8 mouse cellular contexts compared by ENCODE assay signal in the genomic region with DNA sequence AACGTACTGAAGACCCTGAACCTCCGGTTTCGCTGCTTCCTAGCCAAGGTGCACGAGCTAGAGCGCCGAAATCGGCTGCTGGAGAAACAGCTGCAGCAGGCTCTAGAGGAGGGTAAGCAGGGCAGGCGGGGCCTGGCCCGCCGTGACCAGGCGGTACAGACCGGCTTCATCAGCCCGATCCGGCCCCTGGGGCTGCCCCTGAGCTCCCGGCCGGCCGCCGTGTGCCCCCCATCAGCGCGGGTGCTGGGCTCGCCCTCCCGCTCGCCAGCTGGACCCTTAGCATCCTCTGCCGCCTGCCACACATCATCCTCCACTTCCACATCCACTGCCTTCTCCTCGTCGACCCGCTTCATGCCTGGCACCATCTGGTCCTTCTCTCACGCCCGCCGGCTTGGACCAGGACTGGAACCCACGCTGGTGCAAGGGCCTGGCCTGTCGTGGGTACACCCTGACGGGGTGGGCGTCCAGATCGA. TPM values are rescaled to one million over a fixed set of nuclear protein-coding genes. Genes with fewer than 3 reads are reported as not detected.
DNase-seq lines count a peak whose midpoint lies in the region; ATAC-seq and TF ChIP-seq lines count a peak whose summit lies in the region.

No protein-coding gene starts in this region.

- H3K9ac ChIP-seq in forebrain, postnatal 0 days, result peak overlapping the region; percentile 91

- peaks cover 17% of the 10 kb centered on the region; the same call in 1 of the 2 replicates for H3K4me1 ChIP-seq in spleen, adult 2 months (ENCODE audit: control insufficient read depth, insufficient read depth, insufficient read length)
- peaks cover 22% of the 10 kb centered on the region for H3K4me1 ChIP-seq in forebrain, postnatal 0 days (ENCODE audit: insufficient read depth)
- H3K4me1 ChIP-seq in olfactory bulb, adult 2 months (ENCODE audit: control insufficient read depth, insufficient read depth, low read length), result peaks cover 36% of the 10 kb centered on the region

- H3K9me3 ChIP-seq in forebrain, postnatal 0 days (ENCODE audit: low read length), result no peaks in the 10 kb centered on the region

- H3K36me3 ChIP-seq in spleen, adult 2 months (ENCODE audit: control insufficient read depth, insufficient read depth, low read length), result peaks cover 6% of the 10 kb centered on the region
- H3K36me3 ChIP-seq in forebrain, postnatal 0 days (ENCODE audit: insufficient read depth), result peaks cover 24% of the 10 kb centered on the region

- ATAC-seq in forebrain, postnatal 0 days, result peak; percentile 66

- TF ChIP-seq CTCF in spleen, adult 2 months (IDR thresholded peaks at IDR 0.05; ENCODE audit: extremely low read depth, insufficient read depth, insufficient read length, insufficient replicate concordance), result no peak
- TF ChIP-seq CTCF in forebrain, postnatal 0 days (IDR thresholded peaks at IDR 0.05; ENCODE audit: low read depth), result no peak
- TF ChIP-seq CTCF in olfactory bulb, adult 2 months (IDR thresholded peaks at IDR 0.05; ENCODE audit: insufficient read depth, low read depth, low read length), result 0 out of 2 replicates have a peak, but pooled peaks have one; percentile 6

- no peaks in the 10 kb centered on the region for H3K27me3 ChIP-seq in spleen, adult 2 months (ENCODE audit: control insufficient read depth, insufficient read depth, low read length)
- H3K27me3 ChIP-seq in forebrain, postnatal 0 days (ENCODE audit: insufficient read depth, low read length), result no peaks in the 10 kb centered on the region

- H3K27ac ChIP-seq in spleen, adult 2 months (ENCODE audit: insufficient read depth, low read length), result peak overlapping the region; percentile 54
- H3K27ac ChIP-seq in forebrain, postnatal 0 days (ENCODE audit: low read depth, low read length), result peak overlapping the region; percentile 89
- peak overlapping the region; percentile 79 for H3K27ac ChIP-seq in olfactory bulb, adult 2 months (ENCODE audit: insufficient read depth, low read depth, low read length)

- peak; percentile 35 for DNase-seq in embryo, embryonic 9.5 days (ENCODE audit: extremely low spot score)
- no peak for DNase-seq in embryo, embryonic 10 days (ENCODE audit: low spot score)
- no peak for DNase-seq in spleen, adult 2 months (ENCODE audit: low read depth in 1 of 2, low spot score in 2 of 2)
- DNase-seq in spleen, postnatal 14 days (ENCODE audit: low spot score in 2 of 2), result no peak
- no peak for DNase-seq in forebrain, postnatal 0 days
- DNase-seq in liver, result peak; percentile 55
- no peak for DNase-seq in layer of hippocampus, adult 8-10 months (ENCODE audit: low spot score in 2 of 2)

- H3K4me3 ChIP-seq in spleen, adult 2 months (ENCODE audit: extremely low read depth, insufficient read depth, insufficient read length), result peak overlapping the region; percentile 91
- H3K4me3 ChIP-seq in forebrain, postnatal 0 days (ENCODE audit: low read depth, low read length), result peak overlapping the region; percentile 79
- peak overlapping the region; percentile 70 for H3K4me3 ChIP-seq in olfactory bulb, adult 2 months (ENCODE audit: insufficient read depth, low read depth, low read length)

- WGBS in spleen, adult 2 months, result 1% methylated on average over 35 of the region's 35 CpGs
- whole genome bisulfite sequencing in forebrain, postnatal 0 days, result 2% methylated on average over 33 of the region's 35 CpGs
- WGBS in olfactory bulb, adult 2 months, result under 1% methylated on average over 35 of the region's 35 CpGs

- peak overlapping the region; percentile 97 for H3K4me2 ChIP-seq in forebrain, postnatal 0 days (ENCODE audit: low read depth)

- no peak for TF ChIP-seq POLR2A in spleen, adult 2 months (IDR thresholded peaks at IDR 0.05; ENCODE audit: low read depth, low read length)
- no peak for TF ChIP-seq POLR2A in olfactory bulb, adult 2 months (IDR thresholded peaks at IDR 0.05; ENCODE audit: insufficient read depth, low read depth, low read length)

RNA-seq across cellular contexts. Expression of a gene that starts 0.5 kb away (rescaled TPM):
- 58.0 and 66.8 TPM in 2 replicates for polyA plus RNA-seq in spleen, adult 2 months (2012; rRNA removed)
- 24.6 and 28.8 TPM in 2 replicates for total RNA-seq in forebrain, postnatal 0 days (2014; rRNA removed)
- polyA plus RNA-seq in forebrain, postnatal 0 days (2015; fragmentation: Nextera tagmentation; extraction: Ambion mirVana), result 12.8 and 18.3 TPM in 2 replicates
- polyA plus RNA-seq in olfactory bulb, adult 2 months (2012; ENCODE audit: insufficient read depth, insufficient read length, low replicate concordance, missing spikeins), result not detected in 2 replicates
- 10 to 100 TPM; 67.2 to 78.4 (median 74.4) TPM for total RNA-seq in layer of hippocampus, adult 8-10 months (2022)

RNA-seq across cellular contexts. Expression of a gene that starts 13.8 kb away (rescaled TPM):
- polyA plus RNA-seq in spleen, adult 2 months (2012; rRNA removed), result 14.0 and 16.2 TPM in 2 replicates
- total RNA-seq in forebrain, postnatal 0 days (2014; rRNA removed), result 47.2 and 56.0 TPM in 2 replicates
- 39.6 and 43.5 TPM in 2 replicates for polyA plus RNA-seq in forebrain, postnatal 0 days (2015; fragmentation: Nextera tagmentation; extraction: Ambion mirVana)
- not detected in 2 replicates for polyA plus RNA-seq in olfactory bulb, adult 2 months (2012; ENCODE audit: insufficient read depth, insufficient read length, low replicate concordance, missing spikeins)
- total RNA-seq in layer of hippocampus, adult 8-10 months (2022), result 10 to 100 TPM; 33.0 to 33.9 (median 33.5) TPM

RNA-seq across cellular contexts. Expression of a gene that starts 20.8 kb away (rescaled TPM):
- 1,160 and 1,333 TPM in 2 replicates for polyA plus RNA-seq in spleen, adult 2 months (2012; rRNA removed)
- 2,022 and 2,511 TPM in 2 replicates for total RNA-seq in forebrain, postnatal 0 days (2014; rRNA removed)
- polyA plus RNA-seq in forebrain, postnatal 0 days (2015; fragmentation: Nextera tagmentation; extraction: Ambion mirVana), result 1,543 and 1,551 TPM in 2 replicates
- polyA plus RNA-seq in olfactory bulb, adult 2 months (2012; ENCODE audit: insufficient read depth, insufficient read length, low replicate concordance, missing spikeins), result 844 TPM in 1 of 2 replicates, not detected in the other
- total RNA-seq in layer of hippocampus, adult 8-10 months (2022), result 1,000 to 10,000 TPM; 2,500 to 2,996 (median 2,728) TPM

RNA-seq across cellular contexts. Expression of a gene that starts 46.0 kb away (rescaled TPM):
- 84.6 and 110 TPM in 2 replicates for polyA plus RNA-seq in spleen, adult 2 months (2012; rRNA removed)
- 32.5 and 43.5 TPM in 2 replicates for total RNA-seq in forebrain, postnatal 0 days (2014; rRNA removed)
- polyA plus RNA-seq in forebrain, postnatal 0 days (2015; fragmentation: Nextera tagmentation; extraction: Ambion mirVana), result 18.9 and 25.8 TPM in 2 replicates
- not detected in 2 replicates for polyA plus RNA-seq in olfactory bulb, adult 2 months (2012; ENCODE audit: insufficient read depth, insufficient read length, low replicate concordance, missing spikeins)
- 10 to 100 TPM; 21.7 to 33.4 (median 23.7) TPM for total RNA-seq in layer of hippocampus, adult 8-10 months (2022)

RNA-seq across cellular contexts. Expression of a gene that starts 46.1 kb away (rescaled TPM):
- 21.2 and 29.4 TPM in 2 replicates for polyA plus RNA-seq in spleen, adult 2 months (2012; rRNA removed)
- total RNA-seq in forebrain, postnatal 0 days (2014; rRNA removed), result 51.3 and 54.0 TPM in 2 replicates
- polyA plus RNA-seq in forebrain, postnatal 0 days (2015; fragmentation: Nextera tagmentation; extraction: Ambion mirVana), result 146 and 148 TPM in 2 replicates
- not detected in 2 replicates for polyA plus RNA-seq in olfactory bulb, adult 2 months (2012; ENCODE audit: insufficient read depth, insufficient read length, low replicate concordance, missing spikeins)
- total RNA-seq in layer of hippocampus, adult 8-10 months (2022), result 10 to 100 TPM; 63.7 to 67.8 (median 64.6) TPM

Comparison
In these comparisons a context has a peak if more than half of its experiments do, and no peak if none do; other contexts are left out.
1. DNase-seq: peak in embryo, embryonic 9.5 days (single experiment) and liver (single experiment); none in embryo, embryonic 10 days (single experiment), spleen, adult 2 months (0 of 2), spleen, postnatal 14 days (0 of 2), forebrain, postnatal 0 days (single experiment) and layer of hippocampus, adult 8-10 months (0 of 2).
2. RNA of a gene that starts 13.8 kb away (polyA plus RNA-seq): 39.6 to 43.5 TPM in forebrain, postnatal 0 days and 14.0 to 16.2 TPM in spleen, adult 2 months; not detected in olfactory bulb, adult 2 months; every median in the first group is over 10 times any median in the second.
3. Peak in every context shown above with its lines, with median percentiles within 50 percentile points of each other: H3K27ac ChIP-seq and H3K4me3 ChIP-seq.